Mouse (Mus musculus): ENCODE measurements at regions not wholly inside any gene's neighbourhood (a gene's known extent, or its start where the extent isn't known, plus 50 kb on each side); places are given as distances from the start of the nearest gene placed in this dataset.
"Not testable (repeated sequence)": the region's sequence is repeated elsewhere in the genome, so short reads cannot be mapped to it uniquely, and the experiment has no call there.

DNA sequence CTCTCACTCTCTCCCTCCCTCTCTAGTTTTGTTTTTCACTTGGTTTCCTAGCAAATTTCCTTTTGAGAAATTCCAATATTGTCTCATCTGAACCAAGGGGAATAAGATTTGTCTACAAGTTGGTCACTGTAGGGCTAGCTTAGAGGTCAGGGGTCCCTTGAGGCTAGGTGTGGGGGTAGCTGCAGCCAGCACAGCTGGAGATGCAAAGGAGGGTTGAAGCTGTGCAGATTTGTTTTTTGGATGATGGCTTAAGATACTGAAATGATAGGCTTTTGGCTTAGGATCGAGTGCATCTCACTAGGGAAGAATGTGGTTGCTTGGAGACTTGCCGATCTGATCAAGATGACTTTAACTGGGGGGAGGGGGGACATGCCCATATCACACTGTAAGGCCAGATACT, 88.3 kb upstream of the Tmem28 start:
- ATAC-seq (ENCODE audit: low FRiP score), result no peak
- H3K4me2 ChIP-seq, result no peak overlapping the region
- H3K27ac ChIP-seq (replicated peaks), result no peak overlapping the region
- no peak overlapping the region for H3K4me3 ChIP-seq (replicated peaks)
- H3K9ac ChIP-seq (replicated peaks), result no peak overlapping the region
- no peaks in the 10 kb centered on the region for H3K9me3 ChIP-seq (replicated peaks)
- H3K27me3 ChIP-seq (replicated peaks), result peaks cover 9% of the 10 kb centered on the region; the same call in 1 of the 2 replicates
- no peaks in the 10 kb centered on the region for H3K4me1 ChIP-seq
- no peaks in the 10 kb centered on the region for H3K36me3 ChIP-seq
- 88% methylated on average over 2 of the region's 2 CpGs for WGBS

DNA sequence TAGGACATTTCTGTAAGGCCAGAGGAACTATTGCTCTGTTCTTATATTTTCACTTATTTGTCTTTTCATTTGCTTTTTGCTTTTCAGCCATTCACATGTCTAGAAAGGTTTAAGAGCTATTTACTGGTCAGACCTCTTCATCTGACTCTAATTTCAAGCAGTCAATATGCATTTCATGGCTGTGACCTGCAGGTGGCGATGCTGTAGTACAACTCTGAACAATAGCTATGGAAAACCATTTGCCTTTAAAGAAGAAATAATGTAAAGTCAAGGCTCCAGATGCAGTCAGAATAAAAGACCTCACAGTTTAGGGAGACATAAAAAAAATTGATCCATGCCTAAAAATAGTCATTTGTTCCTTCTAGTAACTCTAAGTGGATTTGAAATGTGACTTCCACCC, 95.7 kb upstream of the Tmem28 start:
- H3K9me3 ChIP-seq (replicated peaks), result no peaks in the 10 kb centered on the region
- H3K4me1 ChIP-seq, result no peaks in the 10 kb centered on the region
- H3K4me2 ChIP-seq, result no peak overlapping the region
- no peak overlapping the region for H3K9ac ChIP-seq (replicated peaks)
- H3K27ac ChIP-seq (replicated peaks), result no peak overlapping the region
- H3K4me3 ChIP-seq (replicated peaks), result no peak overlapping the region
- no peak for ATAC-seq (ENCODE audit: low FRiP score)
- no peaks in the 10 kb centered on the region for H3K36me3 ChIP-seq
- WGBS, result 12% methylated on average over 1 of the region's 1 CpGs
- peaks cover 2% of the 10 kb centered on the region for H3K27me3 ChIP-seq (replicated peaks)

DNA sequence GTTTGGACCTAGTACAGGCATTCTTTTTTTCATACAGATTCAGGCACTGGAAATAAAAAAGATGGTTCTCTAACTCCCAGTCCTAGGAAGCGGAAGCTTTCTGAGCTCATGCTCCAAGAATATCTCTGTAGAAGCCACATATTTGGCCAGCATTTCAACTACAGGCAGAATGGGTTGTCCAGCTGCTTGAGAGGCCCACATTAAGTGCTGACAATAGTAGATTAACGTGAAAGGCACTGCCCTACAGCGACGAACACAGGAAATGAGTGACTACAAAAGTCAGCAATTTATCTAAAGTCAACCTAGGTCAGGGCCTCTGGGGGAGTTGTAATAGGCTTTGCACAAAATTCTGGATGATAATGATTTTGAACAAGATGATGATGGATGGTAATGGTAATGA, 125.5 kb upstream of the Tmem28 start:
- WGBS, result 54% methylated on average over 4 of the region's 4 CpGs
- ATAC-seq (ENCODE audit: low FRiP score), result no peak
- Histone ChIP-seq H3K4me2 (no peak overlapping the region), H3K4me1 (no peaks in the 10 kb centered on the region), H3K27me3 (replicated peaks) (peaks cover 6% of the 10 kb centered on the region; the same call in 1 of the 2 replicates), H3K4me3 (replicated peaks) (no peak overlapping the region), H3K36me3 (no peaks in the 10 kb centered on the region), H3K27ac (replicated peaks) (no peak overlapping the region), H3K9ac (replicated peaks) (no peak overlapping the region), H3K9me3 (replicated peaks) (no peaks in the 10 kb centered on the region)

DNA sequence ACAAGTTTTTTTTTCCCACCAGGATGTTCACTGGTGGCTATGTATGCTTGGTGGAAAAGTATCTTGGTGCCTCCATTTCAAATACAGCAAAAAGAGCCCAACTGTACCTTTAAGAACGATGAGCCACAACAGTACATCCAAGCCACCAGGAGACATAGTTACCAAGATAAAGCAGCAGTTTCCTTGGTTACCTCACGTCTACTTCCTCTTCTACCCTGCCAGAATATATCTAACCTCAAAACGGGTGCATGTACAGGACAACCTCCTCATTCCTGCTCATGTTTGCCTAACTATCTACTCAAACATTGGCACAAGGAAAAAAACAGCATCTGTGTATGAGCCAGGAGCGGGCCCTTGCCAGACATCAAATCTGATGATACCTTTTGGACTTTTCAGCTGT, 129.8 kb upstream of the Tmem28 start:
- WGBS, result 67% methylated on average over 4 of the region's 4 CpGs
- H3K9ac ChIP-seq (replicated peaks), result no peak overlapping the region
- H3K27ac ChIP-seq (replicated peaks), result no peak overlapping the region
- H3K4me2 ChIP-seq, result no peak overlapping the region
- no peaks in the 10 kb centered on the region for H3K9me3 ChIP-seq (replicated peaks)
- H3K4me3 ChIP-seq (replicated peaks), result no peak overlapping the region
- peaks cover 12% of the 10 kb centered on the region; the same call in 1 of the 2 replicates for H3K27me3 ChIP-seq (replicated peaks)
- H3K4me1 ChIP-seq, result no peaks in the 10 kb centered on the region
- no peaks in the 10 kb centered on the region for H3K36me3 ChIP-seq
- ATAC-seq (ENCODE audit: low FRiP score), result no peak

DNA sequence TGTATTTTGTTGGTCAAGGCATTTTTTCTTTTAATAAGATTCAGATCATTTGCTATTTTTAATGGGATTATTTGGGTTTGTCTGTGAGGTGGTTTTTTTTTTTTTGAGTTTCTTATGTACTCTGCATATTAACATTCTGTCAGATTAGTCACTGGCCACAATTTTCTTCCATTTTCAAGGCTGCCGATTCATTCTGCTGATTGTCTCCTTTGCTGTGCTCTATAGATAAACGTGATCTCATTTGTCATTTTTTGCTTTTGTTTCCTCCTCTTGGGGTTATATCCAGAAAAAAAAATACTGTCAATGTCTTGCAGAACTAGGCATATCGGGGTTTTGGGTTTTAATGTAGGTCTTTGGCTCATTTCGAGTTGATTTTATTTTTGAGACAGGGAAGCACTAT, 131.1 kb upstream of the Tmem28 start:
- Histone ChIP-seq H3K27me3 (replicated peaks) (peaks cover 12% of the 10 kb centered on the region; the same call in 1 of the 2 replicates), H3K4me1 (no peaks in the 10 kb centered on the region), H3K4me3 (replicated peaks) (no peak overlapping the region), H3K4me2 (no peak overlapping the region), H3K9me3 (replicated peaks) (no peaks in the 10 kb centered on the region), H3K27ac (replicated peaks) (no peak overlapping the region), H3K36me3 (no peaks in the 10 kb centered on the region), H3K9ac (replicated peaks) (no peak overlapping the region)
- no peak for ATAC-seq (ENCODE audit: low FRiP score)
- WGBS, result 82% methylated on average over 4 of the region's 4 CpGs

DNA sequence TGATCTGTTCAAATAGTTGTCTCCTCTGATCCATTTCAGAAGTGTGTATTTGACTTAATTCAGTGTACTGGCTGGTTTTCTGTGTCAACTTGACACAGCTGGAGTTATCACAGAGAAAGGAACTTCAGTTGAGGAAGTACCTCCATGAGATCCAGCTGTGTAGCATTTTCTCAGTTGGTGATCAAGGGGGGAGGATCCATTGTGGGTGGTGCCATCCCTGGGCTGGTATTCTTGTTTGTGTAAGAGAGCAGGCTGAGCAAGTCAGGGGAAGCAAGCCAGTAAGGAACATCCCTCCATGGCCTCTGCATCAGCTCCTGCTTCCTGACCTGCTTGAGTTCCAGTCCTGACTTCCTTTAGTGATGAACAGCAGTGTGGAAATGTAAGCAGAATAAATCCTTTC, 138.3 kb upstream of the Tmem28 start:
- H3K27ac ChIP-seq (replicated peaks); H3K36me3 ChIP-seq; H3K27me3 ChIP-seq (replicated peaks); H3K4me2 ChIP-seq; ATAC-seq (ENCODE audit: low FRiP score); H3K9me3 ChIP-seq (replicated peaks); H3K4me1 ChIP-seq; H3K4me3 ChIP-seq (replicated peaks); H3K9ac ChIP-seq (replicated peaks): not testable (repeated sequence)

DNA sequence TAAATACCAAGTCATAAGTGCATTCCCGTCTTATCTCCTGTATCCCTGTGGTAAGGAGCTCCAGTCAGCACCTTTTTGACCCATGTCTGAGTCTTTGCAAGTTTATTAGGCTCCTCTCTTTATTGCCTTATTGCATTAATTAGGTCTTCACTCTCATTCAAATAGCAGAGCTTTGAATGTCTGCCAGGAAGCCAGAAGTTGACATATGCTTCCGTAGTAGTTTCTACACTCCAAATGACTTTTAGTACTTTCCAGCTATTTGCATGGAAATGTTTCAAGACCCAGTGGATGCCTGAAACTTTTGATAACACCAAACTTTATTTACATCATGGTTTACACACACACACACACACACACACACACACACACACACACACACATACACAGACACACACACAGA, 153.2 kb upstream of the Tmem28 start:
- Histone ChIP-seq H3K27ac (replicated peaks) (no peak overlapping the region), H3K36me3 (no peaks in the 10 kb centered on the region), H3K4me1 (no peaks in the 10 kb centered on the region), H3K4me2 (no peak overlapping the region), H3K4me3 (replicated peaks) (no peak overlapping the region), H3K27me3 (replicated peaks) (peaks cover 25% of the 10 kb centered on the region), H3K9me3 (replicated peaks) (no peaks in the 10 kb centered on the region), H3K9ac (replicated peaks) (no peak overlapping the region)
- 40% methylated on average over 2 of the region's 2 CpGs for WGBS
- no peak for ATAC-seq (ENCODE audit: low FRiP score)

DNA sequence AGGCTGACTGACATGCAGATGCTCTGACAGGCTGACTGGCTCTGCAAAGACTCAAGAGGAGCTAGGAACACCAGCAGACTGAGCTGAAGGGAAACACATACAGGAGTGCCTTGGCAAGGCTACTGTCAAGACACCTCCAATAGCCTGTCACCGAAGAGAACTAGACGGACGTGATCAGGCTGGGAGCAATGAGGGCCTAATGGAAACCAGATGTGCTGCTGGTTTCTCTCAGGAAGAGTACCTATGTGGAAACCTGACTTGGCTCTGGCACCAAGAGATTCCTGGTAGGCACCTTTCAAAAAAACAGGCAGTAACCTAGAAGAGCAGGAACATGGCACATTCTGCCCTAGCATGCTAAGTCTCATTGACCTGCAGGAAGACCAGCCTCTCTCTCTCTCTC, 158.3 kb upstream of the Tmem28 start:
- Histone ChIP-seq H3K4me3 (replicated peaks) (no peak overlapping the region), H3K27ac (replicated peaks) (no peak overlapping the region), H3K4me2 (no peak overlapping the region), H3K4me1 (no peaks in the 10 kb centered on the region), H3K27me3 (replicated peaks) (peaks cover 54% of the 10 kb centered on the region), H3K9me3 (replicated peaks) (no peaks in the 10 kb centered on the region), H3K36me3 (no peaks in the 10 kb centered on the region), H3K9ac (replicated peaks) (no peak overlapping the region)
- WGBS, result 75% methylated on average over 3 of the region's 3 CpGs
- no peak for ATAC-seq (ENCODE audit: low FRiP score)

DNA sequence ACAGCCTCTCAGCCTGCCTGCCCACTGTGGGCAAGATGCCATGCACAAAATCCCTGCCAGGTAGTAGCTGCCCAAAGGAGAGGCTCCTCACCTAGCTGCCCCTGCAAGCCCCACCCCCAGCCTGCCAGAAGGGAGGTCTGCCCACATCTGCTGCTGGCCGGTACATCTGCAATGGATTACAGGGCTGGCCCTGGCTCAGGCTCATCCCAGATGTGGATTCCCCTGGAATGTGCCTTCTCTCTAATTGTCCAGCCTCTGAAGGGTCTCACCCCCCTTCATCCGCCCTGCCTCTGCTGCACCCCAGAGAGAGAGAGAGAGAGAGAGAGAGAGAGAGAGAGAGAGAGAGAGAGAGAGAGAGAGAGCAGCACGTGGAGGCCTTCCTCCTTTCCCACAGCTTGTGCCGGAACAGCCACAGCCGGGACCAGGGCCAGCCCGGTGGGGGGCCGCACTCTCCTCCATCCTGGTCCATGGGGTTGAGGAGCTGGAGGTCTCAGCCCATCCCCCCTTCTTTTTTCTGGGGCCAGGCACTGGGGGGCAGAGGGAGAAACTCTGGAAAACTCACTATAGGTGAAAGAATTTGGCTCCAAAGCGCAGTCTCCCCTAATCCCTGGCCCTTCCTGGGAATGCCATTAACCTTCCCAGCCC, 161.2 kb upstream of the Tmem28 start:
- Histone ChIP-seq H3K27me3 (replicated peaks) (peaks cover 54% of the 10 kb centered on the region), H3K4me1 (no peaks in the 10 kb centered on the region), H3K4me2 (no peak overlapping the region), H3K27ac (replicated peaks) (no peak overlapping the region), H3K9me3 (replicated peaks) (no peaks in the 10 kb centered on the region), H3K4me3 (replicated peaks) (no peak overlapping the region), H3K36me3 (no peaks in the 10 kb centered on the region), H3K9ac (replicated peaks) (no peak overlapping the region)
- ATAC-seq (ENCODE audit: low FRiP score), result no peak
- 42% methylated on average over 8 of the region's 8 CpGs for WGBS

DNA sequence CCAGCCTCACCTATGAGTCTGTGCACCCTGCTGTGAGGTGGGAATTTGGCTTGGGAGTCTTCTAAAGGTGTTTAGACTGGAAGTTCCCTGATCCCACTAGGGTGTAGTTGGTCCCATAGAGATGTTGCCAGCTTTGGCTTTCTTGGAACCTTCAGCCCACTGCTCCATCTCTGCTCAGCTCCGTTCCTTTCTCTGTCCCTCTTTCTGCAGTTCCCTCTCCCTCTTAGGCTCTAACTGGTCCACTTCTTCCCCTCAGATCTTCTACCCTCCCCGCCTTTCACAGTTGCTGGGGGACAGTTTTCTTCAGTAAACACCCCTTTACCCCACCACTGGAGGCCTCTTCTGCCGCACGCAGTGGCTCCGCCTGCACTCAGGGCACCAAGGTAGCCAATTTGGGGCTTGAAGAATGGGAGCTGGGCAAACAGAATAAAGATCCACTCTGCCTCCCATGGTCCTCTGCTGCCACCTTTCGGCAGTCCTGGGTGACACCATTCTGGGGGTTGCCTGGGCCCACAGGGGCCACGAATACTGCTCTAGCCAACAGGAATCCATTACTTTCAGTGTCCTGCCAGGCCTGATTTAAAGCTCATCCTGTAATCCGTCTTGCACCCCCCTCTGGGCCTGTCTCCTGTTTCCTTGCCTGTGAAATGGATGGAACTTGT, 162.9 kb upstream of the Tmem28 start:
- ATAC-seq (ENCODE audit: low FRiP score), result peak; percentile 65
- H3K9me3 ChIP-seq (replicated peaks), result no peaks in the 10 kb centered on the region
- no peak overlapping the region for H3K4me2 ChIP-seq
- H3K27ac ChIP-seq (replicated peaks), result no peak overlapping the region
- no peaks in the 10 kb centered on the region for H3K36me3 ChIP-seq
- H3K9ac ChIP-seq (replicated peaks), result no peak overlapping the region
- H3K4me3 ChIP-seq (replicated peaks), result no peak overlapping the region
- H3K4me1 ChIP-seq, result no peaks in the 10 kb centered on the region
- H3K27me3 ChIP-seq (replicated peaks), result peaks cover 52% of the 10 kb centered on the region
- 21% methylated on average over 8 of the region's 8 CpGs for WGBS

DNA sequence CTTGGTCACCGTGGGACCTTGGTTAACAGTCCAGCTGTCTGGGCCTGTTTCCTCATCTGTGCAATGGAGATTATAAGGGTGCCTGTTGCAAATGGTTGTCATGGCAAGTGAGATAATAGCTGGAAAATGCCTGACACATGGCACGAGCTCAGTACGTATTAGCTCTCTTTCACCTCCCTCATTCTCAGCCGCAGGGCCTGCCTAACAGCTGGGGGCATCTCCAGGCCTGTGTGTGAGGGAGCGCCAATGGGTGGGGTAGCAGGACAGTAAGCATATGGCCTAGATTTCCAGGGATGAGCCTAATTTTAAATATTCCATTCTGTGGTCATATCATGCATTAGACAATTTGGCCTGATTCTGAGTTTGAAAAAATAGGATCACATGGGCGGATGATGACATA, 163.8 kb upstream of the Tmem28 start:
- H3K4me3 ChIP-seq (replicated peaks), result no peak overlapping the region
- no peak overlapping the region for H3K27ac ChIP-seq (replicated peaks)
- H3K4me2 ChIP-seq, result no peak overlapping the region
- peaks cover 45% of the 10 kb centered on the region for H3K27me3 ChIP-seq (replicated peaks)
- no peaks in the 10 kb centered on the region for H3K9me3 ChIP-seq (replicated peaks)
- WGBS, result 60% methylated on average over 6 of the region's 6 CpGs
- no peaks in the 10 kb centered on the region for H3K36me3 ChIP-seq
- no peak for ATAC-seq (ENCODE audit: low FRiP score)
- H3K9ac ChIP-seq (replicated peaks), result no peak overlapping the region
- H3K4me1 ChIP-seq, result no peaks in the 10 kb centered on the region

DNA sequence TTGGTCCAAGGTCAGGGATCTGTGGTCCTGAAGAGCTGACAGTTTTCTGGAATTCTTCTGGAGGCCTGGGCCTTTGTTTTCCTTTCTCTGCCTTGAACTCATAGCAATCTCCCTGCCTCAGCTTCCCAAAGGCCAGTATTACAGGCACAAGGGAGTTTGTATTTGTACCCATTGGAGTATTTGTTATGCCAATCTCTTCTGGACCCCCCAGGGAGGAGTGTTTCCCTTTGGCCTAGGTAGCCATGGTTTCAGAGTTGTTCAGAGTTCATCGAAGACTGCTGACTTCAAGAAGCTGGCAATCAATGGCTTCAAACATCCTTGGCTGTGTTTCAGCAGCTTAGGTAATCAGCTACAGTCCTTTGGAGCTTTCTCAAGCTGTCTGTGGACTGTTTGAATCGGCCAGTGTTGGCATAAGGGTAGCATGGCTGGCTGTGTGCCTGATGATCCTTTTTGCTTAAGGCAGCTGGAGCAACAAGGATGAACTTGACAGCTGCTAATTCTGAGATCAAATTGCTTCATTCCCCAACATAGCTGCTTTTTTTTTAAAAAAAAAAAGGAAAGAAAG, 161.2 kb upstream of the Pja1 start:
- Histone ChIP-seq H3K9me3 (replicated peaks) (no peaks in the 10 kb centered on the region), H3K4me3 (replicated peaks) (no peak overlapping the region), H3K27ac (replicated peaks) (no peak overlapping the region), H3K36me3 (no peaks in the 10 kb centered on the region), H3K4me1 (no peaks in the 10 kb centered on the region), H3K9ac (replicated peaks) (no peak overlapping the region), H3K27me3 (replicated peaks) (peaks cover 18% of the 10 kb centered on the region), H3K4me2 (no peak overlapping the region)
- no peak for ATAC-seq (ENCODE audit: low FRiP score)
- 66% methylated on average over 2 of the region's 2 CpGs for WGBS

All from neural tube, embryonic 15.5 days (tissue).